Mouse (Mus musculus) kidney, postnatal 0 days (tissue): ENCODE measurements around the gene Zdhhc23. TPM values are rescaled to one million over a fixed set of nuclear protein-coding genes. Genes with fewer than 3 reads are reported as not detected.
A peak's percentile ranks its signal among the peaks of the same experiment; 100 is the strongest.

ENCODE experiments used
- ATAC-seq: fragments of 200-750 bp; cut with Nextera tagmentation; replicated peaks from 2 replicates; pipeline ENCODE4 v1.8.0; 2017; ENCODE audit warnings: low read depth, moderate number of reproducible peaks, moderate TSS enrichment, moderate library complexity; ENCODE audit not compliant: low FRiP score
- DNase-seq: peaks from one replicate; pipeline ENCODE4 v3.0.0-alpha.2; 2016; ENCODE audit warnings: low spot score
- H3K27ac ChIP-seq: fragments of 300-500 bp; sonication (generic); 2 replicates; pipeline ENCODE4 v1.5.1; 2014; ENCODE audit warnings: mild to moderate bottlenecking
- H3K27me3 ChIP-seq: fragments of 300-500 bp; sonication (generic); 2 replicates; pipeline ENCODE4 v1.6.1; 2014; ENCODE audit warnings: low read length, mixed read lengths; ENCODE audit not compliant: insufficient read depth
- H3K36me3 ChIP-seq: fragments of 300-500 bp; sonication (generic); 2 replicates; pipeline ENCODE4 v1.6.1; 2014; ENCODE audit warnings: low read length, mixed read lengths; ENCODE audit not compliant: insufficient read depth
- H3K4me1 ChIP-seq: fragments of 300-500 bp; sonication (generic); replicated peaks from 2 replicates; pipeline ENCODE4 v1.6.1; 2014; ENCODE audit warnings: antibody characterized with exemption, low read length, mixed read lengths; ENCODE audit not compliant: insufficient read depth
- H3K4me2 ChIP-seq: fragments of 300-500 bp; sonication (generic); 2 replicates; pipeline ENCODE4 v1.6.1; 2014; ENCODE audit warnings: mild to moderate bottlenecking, low read length, moderate library complexity, mixed read lengths
- H3K4me3 ChIP-seq: fragments of 300-500 bp; sonication (generic); replicated peaks from 2 replicates; pipeline ENCODE4 v1.5.1; 2014; ENCODE audit warnings: low read depth, low read length
- H3K9ac ChIP-seq: fragments of 300-500 bp; sonication (generic); 2 replicates; pipeline ENCODE4 v1.6.1; 2014; ENCODE audit warnings: low read depth, low read length
- H3K9me3 ChIP-seq: fragments of 300-500 bp; sonication (generic); replicated peaks from 2 replicates; pipeline ENCODE4 v1.6.1; 2016; ENCODE audit warnings: low read length, inconsistent platforms, mixed read lengths
- CTCF ChIP-seq: IDR thresholded peaks from 2 replicates; pipeline ENCODE4 v1.5.1; 2016; ENCODE audit warnings: antibody characterized with exemption, low read depth, mild to moderate bottlenecking, moderate library complexity
- WGBS: fragments of 180-500 bp; shearing (Covaris S2); extraction: QIAGEN DNeasy Blood & Tissue Kit; methylation state at CpG from one replicate; pipeline ENCODE4 v1.1.7; 2014; 5-methylcytosine and 5-hydroxymethylcytosine counted together
- polyA plus RNA-seq: library from polyadenylated mRNA; unstranded; fragments of >200 nt; fragmentation: Nextera tagmentation; extraction: Ambion mirVana; gene quantifications from 2 replicates; pipeline ENCODE4 v1.2.1, GENCODE M21; 2015

Gene Zdhhc23
- polyA plus RNA-seq, 1 experiment from 2014 or later, result 2.3 TPM

DNA sequence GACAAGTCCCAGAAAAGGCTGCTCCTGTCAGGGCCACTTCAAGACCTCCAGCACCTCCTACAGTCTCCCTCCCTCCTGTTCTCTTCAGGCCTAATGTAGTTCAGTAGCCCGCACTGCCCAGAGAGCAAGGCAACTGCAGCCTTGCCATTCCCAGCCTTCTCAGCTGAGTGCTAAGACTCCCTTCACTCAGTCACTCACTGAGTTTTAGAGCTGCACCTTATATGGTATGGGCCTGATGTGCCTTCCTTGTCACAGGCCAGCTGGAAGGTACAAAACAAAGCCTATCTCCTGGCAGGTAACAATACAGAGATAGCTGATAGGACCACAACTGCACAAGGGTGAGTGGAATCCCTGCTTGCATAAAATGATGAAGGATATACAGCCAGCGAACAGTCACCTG is 7.2 kb downstream of the Zdhhc23 start:
- no peak overlapping the region for H3K4me2 ChIP-seq
- WGBS, result 95% methylated on average over 2 of the region's 2 CpGs
- H3K27ac ChIP-seq, result no peak overlapping the region
- no peaks in the 10 kb centered on the region for H3K36me3 ChIP-seq
- H3K9me3 ChIP-seq, result no peaks in the 10 kb centered on the region
- no peaks in the 10 kb centered on the region for H3K4me1 ChIP-seq
- ATAC-seq, result no peak
- no peak for DNase-seq
- H3K9ac ChIP-seq, result no peak overlapping the region
- TF ChIP-seq CTCF, result no peak
- no peak overlapping the region for H3K4me3 ChIP-seq
- no peaks in the 10 kb centered on the region for H3K27me3 ChIP-seq

- TF ChIP-seq CTCF, result no peak
- ATAC-seq, result no peak
Measured at GRCm38 (mm10) chr16:43971741-43972140, 7.8 kb downstream of the Zdhhc23 start.

GRCm38 (mm10) chr16:43971189-43971588 is 8.4 kb downstream of the Zdhhc23 start:
- Histone ChIP-seq H3K4me1 (no peaks in the 10 kb centered on the region), H3K9ac (no peak overlapping the region), H3K4me3 (no peak overlapping the region), H3K9me3 (no peaks in the 10 kb centered on the region), H3K27ac (no peak overlapping the region), H3K36me3 (no peaks in the 10 kb centered on the region), H3K27me3 (no peaks in the 10 kb centered on the region), H3K4me2 (no peak overlapping the region)
- DNase-seq (no peak), ATAC-seq (no peak)
- 94% methylated on average over 11 of the region's 11 CpGs for WGBS
- TF ChIP-seq CTCF, result no peak

More at GRCm38 (mm10) chr16:43971741-43972140, 7.8 kb downstream of the Zdhhc23 start:
- no peak overlapping the region for H3K4me3 ChIP-seq
- H3K36me3 ChIP-seq, result no peaks in the 10 kb centered on the region
- H3K27me3 ChIP-seq, result no peaks in the 10 kb centered on the region
- no peaks in the 10 kb centered on the region for H3K4me1 ChIP-seq
- no peak overlapping the region for H3K27ac ChIP-seq
- H3K9me3 ChIP-seq, result no peaks in the 10 kb centered on the region
- no peak overlapping the region for H3K4me2 ChIP-seq
- DNase-seq, result no peak
- WGBS, result 86% methylated on average over 9 of the region's 9 CpGs
- H3K9ac ChIP-seq, result no peak overlapping the region

GRCm38 (mm10) chr16:43970426-43970825 is 9.2 kb downstream of the Zdhhc23 start:
- Histone ChIP-seq H3K4me1 (no peaks in the 10 kb centered on the region), H3K4me2 (no peak overlapping the region), H3K36me3 (no peaks in the 10 kb centered on the region), H3K9ac (no peak overlapping the region), H3K27me3 (no peaks in the 10 kb centered on the region), H3K9me3 (no peaks in the 10 kb centered on the region), H3K4me3 (no peak overlapping the region), H3K27ac (no peak overlapping the region)
- no peak for TF ChIP-seq CTCF
- WGBS, result 83% methylated on average over 3 of the region's 3 CpGs
- DNase-seq, result no peak
- ATAC-seq, result no peak

- H3K4me1 ChIP-seq, result no peaks in the 10 kb centered on the region
- H3K4me3 ChIP-seq, result no peak overlapping the region
- H3K27ac ChIP-seq, result no peak overlapping the region
- H3K9ac ChIP-seq, result no peak overlapping the region
- ATAC-seq, result no peak
- WGBS, result 90% methylated on average over 13 of the region's 13 CpGs
- H3K27me3 ChIP-seq, result no peaks in the 10 kb centered on the region
- DNase-seq, result peak; percentile 1
- TF ChIP-seq CTCF, result no peak
- H3K4me2 ChIP-seq, result no peak overlapping the region
- no peaks in the 10 kb centered on the region for H3K36me3 ChIP-seq
- no peaks in the 10 kb centered on the region for H3K9me3 ChIP-seq
Measured at GRCm38 (mm10) chr16:43965781-43966389, 13.7 kb downstream of the Zdhhc23 start.

DNA sequence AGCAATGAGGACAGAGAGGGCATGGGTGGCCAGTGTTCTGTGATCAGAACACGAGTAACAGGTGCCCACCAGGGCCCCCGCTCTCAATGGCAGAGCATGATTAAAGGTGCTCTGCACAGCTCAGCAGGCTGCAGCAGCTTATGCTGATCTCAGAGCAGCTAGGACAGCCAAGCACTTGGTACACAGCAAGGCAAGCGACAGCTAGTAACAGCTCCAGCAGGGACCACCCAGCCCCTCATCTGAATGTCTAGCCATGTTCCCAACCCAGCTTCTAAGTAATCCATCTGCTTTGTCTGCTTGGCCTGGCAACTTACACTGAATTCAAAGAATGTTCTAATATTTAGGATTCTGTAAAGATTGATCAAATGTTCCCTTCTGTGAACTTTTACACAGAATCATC is 15.8 kb downstream of the Zdhhc23 start:
- Histone ChIP-seq H3K4me1 (no peaks in the 10 kb centered on the region), H3K36me3 (0 out of 2 replicates have a peak, but pooled peaks cover 4% of the 10 kb centered on the region), H3K27ac (no peak overlapping the region), H3K27me3 (no peaks in the 10 kb centered on the region), H3K4me2 (no peak overlapping the region), H3K4me3 (no peak overlapping the region), H3K9ac (no peak overlapping the region), H3K9me3 (no peaks in the 10 kb centered on the region)
- 84% methylated on average over 3 of the region's 3 CpGs for WGBS
- ATAC-seq, result no peak
- DNase-seq, result no peak
- TF ChIP-seq CTCF, result no peak

DNA sequence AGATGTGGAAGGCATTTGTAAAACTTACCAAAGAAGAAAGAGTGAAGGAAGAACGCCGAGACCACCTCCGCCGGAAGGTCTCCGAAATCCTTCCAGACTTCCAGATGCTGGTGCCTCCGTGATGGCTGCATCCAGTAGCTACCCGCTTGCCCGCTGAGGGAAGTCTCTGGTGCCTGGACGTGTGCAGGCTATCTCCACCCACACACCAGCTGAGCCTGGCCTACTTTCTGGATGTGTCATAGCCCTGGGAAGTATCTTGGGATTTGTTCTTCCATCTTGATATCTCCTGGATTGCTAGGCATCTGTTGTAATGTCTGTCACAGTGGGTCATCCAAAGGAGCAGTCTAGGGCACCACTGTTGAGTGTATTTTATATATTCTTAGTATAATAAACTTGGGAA is 16.3 kb downstream of the Zdhhc23 start:
- Histone ChIP-seq H3K4me1 (no peaks in the 10 kb centered on the region), H3K9ac (no peak overlapping the region), H3K9me3 (no peaks in the 10 kb centered on the region), H3K27ac (no peak overlapping the region), H3K36me3 (0 out of 2 replicates have a peak, but pooled peaks cover 4% of the 10 kb centered on the region), H3K27me3 (no peaks in the 10 kb centered on the region), H3K4me2 (no peak overlapping the region), H3K4me3 (no peak overlapping the region)
- WGBS, result 93% methylated on average over 9 of the region's 9 CpGs
- ATAC-seq (no peak), DNase-seq (no peak)
- TF ChIP-seq CTCF, result no peak
